ENCODE assay signal across 11 mouse cellular contexts in the genomic region with DNA sequence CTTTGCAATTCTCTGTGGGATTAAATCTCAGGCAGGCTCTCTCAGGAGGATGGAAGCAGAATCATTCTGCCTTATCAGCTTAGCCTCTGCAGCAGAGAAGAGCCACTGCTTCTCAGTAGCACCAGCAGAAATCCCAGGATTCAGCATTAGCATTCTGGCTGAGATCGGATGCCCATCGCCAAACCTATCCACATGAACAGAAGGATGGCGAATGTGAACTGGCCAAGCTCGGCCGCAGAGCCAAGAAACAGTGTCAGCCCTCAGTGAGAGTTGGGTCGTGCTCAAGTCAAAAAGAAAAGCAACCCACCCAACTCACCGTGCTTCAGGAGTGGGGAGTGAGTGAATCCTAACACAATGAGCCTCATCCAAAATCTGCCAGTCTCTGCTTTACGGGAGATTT.
"Had no signal": no experiment of that assay in that cellular context is flagged by ENCODE, and none has a peak within 500 bp of the region (broad histone marks: within the 10 kb centered on the region; RNA-seq: fewer than 3 reads in every experiment).

No protein-coding gene starts in this region.

- ATAC-seq: midbrain, embryonic 13.5 days had no signal

- DNase-seq: kidney, postnatal 36 days; left cerebral cortex, postnatal 4 days; lung, adult 18-20 months; lung, postnatal 36 days; right cerebral cortex, adult 18-20 months; right cerebral cortex, postnatal 25 days had no signal

- H3K4me2 ChIP-seq: limb, embryonic 13.5 days; midbrain, embryonic 13.5 days; neural tube, embryonic 15.5 days had no signal

- H3K9ac ChIP-seq: limb, embryonic 13.5 days; liver, embryonic 14.5 days; midbrain, embryonic 13.5 days; neural tube, embryonic 15.5 days had no signal

- H3K27ac ChIP-seq: kidney, postnatal 0 days; limb, embryonic 13.5 days; liver, embryonic 14.5 days; midbrain, embryonic 13.5 days; neural tube, embryonic 15.5 days had no signal

- H3K4me3 ChIP-seq: limb, embryonic 13.5 days; midbrain, embryonic 13.5 days; neural tube, embryonic 15.5 days had no signal

- H3K27me3 ChIP-seq: limb, embryonic 13.5 days; midbrain, embryonic 13.5 days; neural tube, embryonic 15.5 days had no signal

- H3K9me3 ChIP-seq: limb, embryonic 13.5 days; midbrain, embryonic 13.5 days; neural tube, embryonic 15.5 days had no signal

- H3K36me3 ChIP-seq: limb, embryonic 13.5 days; midbrain, embryonic 13.5 days; neural tube, embryonic 15.5 days had no signal
